Mouse (Mus musculus) liver, postnatal 0 days (tissue): ENCODE measurements around the gene Zfp597. TPM values are rescaled to one million over a fixed set of nuclear protein-coding genes. Genes with fewer than 3 reads are reported as not detected.
"Not testable (repeated sequence)": the region's sequence is repeated elsewhere in the genome, so short reads cannot be mapped to it uniquely, and the experiment has no call there.

Experiments
- ATAC-seq: fragments of 200-750 bp; cut with Nextera tagmentation; 2 replicates; pipeline ENCODE4 v1.8.0; 2017; ENCODE audit warnings: mild to moderate bottlenecking, moderate library complexity
- DNase-seq: peaks from one replicate; pipeline ENCODE4 v3.0.0-alpha.2; 2016
- H3K27ac ChIP-seq: fragments of 300-500 bp; sonication (generic); 2 replicates; pipeline ENCODE4 v1.5.1; 2014; ENCODE audit warnings: antibody characterized with exemption, moderate library complexity, mild to moderate bottlenecking, low read depth
- H3K27me3 ChIP-seq: fragments of 300-500 bp; sonication (generic); 2 replicates; pipeline ENCODE4 v1.6.1; 2014; ENCODE audit warnings: low read length, control low read depth, mixed read lengths; ENCODE audit not compliant: insufficient read depth
- H3K36me3 ChIP-seq: fragments of 300-500 bp; sonication (generic); replicated peaks from 2 replicates; pipeline ENCODE4 v1.6.1; 2014; ENCODE audit warnings: mild to moderate bottlenecking, control low read depth, low read length, moderate library complexity, mixed read lengths; ENCODE audit not compliant: insufficient read depth
- H3K4me1 ChIP-seq: fragments of 300-500 bp; sonication (generic); 2 replicates; pipeline ENCODE4 v1.6.1; 2014; ENCODE audit warnings: antibody characterized with exemption, mild to moderate bottlenecking, control low read depth; ENCODE audit not compliant: insufficient read depth
- H3K4me2 ChIP-seq: fragments of 300-500 bp; sonication (generic); 2 replicates; pipeline ENCODE4 v1.6.1; 2014; ENCODE audit warnings: low read depth, mild to moderate bottlenecking, low read length, moderate library complexity, mixed read lengths
- H3K4me3 ChIP-seq: fragments of 300-500 bp; sonication (generic); 2 replicates; pipeline ENCODE4 v1.5.1; 2014; ENCODE audit warnings: low read depth, low read length
- H3K9ac ChIP-seq: fragments of 300-500 bp; sonication (generic); replicated peaks from 2 replicates; pipeline ENCODE4 v1.6.1; 2014; ENCODE audit warnings: mild to moderate bottlenecking, moderate library complexity
- H3K9me3 ChIP-seq: fragments of 300-500 bp; sonication (generic); 2 replicates; pipeline ENCODE4 v1.6.1; 2016; ENCODE audit warnings: mild to moderate bottlenecking, control low read depth, low read length, mixed read lengths
- CTCF ChIP-seq: sonication (generic); IDR thresholded peaks from 2 replicates; pipeline ENCODE4 v1.5.1; 2016; ENCODE audit warnings: antibody characterized with exemption, low read depth
- EP300 ChIP-seq: IDR thresholded peaks from 2 replicates; pipeline ENCODE4 v1.6.1; 2016; ENCODE audit warnings: antibody characterized with exemption, low read depth, mild to moderate bottlenecking
- WGBS: fragments of 180-500 bp; shearing (Covaris S2); extraction: QIAGEN DNeasy Blood & Tissue Kit; methylation state at CpG from one replicate; pipeline ENCODE4 v1.1.7; 2014; ENCODE audit not compliant: insufficient replicate concordance; 5-methylcytosine and 5-hydroxymethylcytosine counted together
- microRNA-seq: library from miRNA; unstranded; fragments of <30 nt; microRNA quantifications from one replicate; pipeline ENCODE4, GENCODE M21; 2016
- polyA plus RNA-seq: library from polyadenylated mRNA; unstranded; fragments of >200 nt; fragmentation: Nextera tagmentation; extraction: Ambion mirVana; gene quantifications from 2 replicates; pipeline ENCODE4 v1.2.1, GENCODE M21; 2015

Zfp597 gene
- polyA plus RNA-seq, 1 experiment from 2014 or later: 2.7 TPM

DNA sequence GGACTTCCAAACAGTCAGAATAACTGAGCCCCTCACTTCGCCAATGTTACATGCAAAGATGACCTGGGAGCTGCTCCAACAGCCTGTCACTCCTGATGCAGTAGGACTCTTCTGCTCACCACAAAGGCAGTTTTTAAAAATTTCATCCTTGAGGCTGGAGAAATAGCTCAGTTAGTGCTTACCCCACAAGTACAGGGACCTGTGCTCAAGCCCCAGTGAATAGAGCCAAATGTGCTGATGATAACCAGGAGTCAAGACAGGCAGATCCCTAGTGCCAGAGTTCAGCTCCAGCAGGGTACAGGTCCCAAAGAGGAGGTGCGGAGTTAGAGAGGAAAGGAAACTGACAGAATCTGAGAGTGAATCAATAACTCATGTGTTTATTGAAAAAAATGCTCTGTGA, 48.9 kb downstream of the Zfp597 start:
- DNase-seq: no peak
- Histone ChIP-seq H3K4me3 (no peak overlapping the region), H3K27me3 (no peaks in the 10 kb centered on the region), H3K4me2 (no peak overlapping the region), H3K9me3 (no peaks in the 10 kb centered on the region), H3K27ac (no peak overlapping the region), H3K36me3 (no peaks in the 10 kb centered on the region), H3K4me1 (no peaks in the 10 kb centered on the region), H3K9ac (no peak overlapping the region)
- no peak for TF ChIP-seq CTCF
- TF ChIP-seq EP300: no peak
- no peak for ATAC-seq
- 72% methylated on average over 2 of the region's 2 CpGs for WGBS

DNA sequence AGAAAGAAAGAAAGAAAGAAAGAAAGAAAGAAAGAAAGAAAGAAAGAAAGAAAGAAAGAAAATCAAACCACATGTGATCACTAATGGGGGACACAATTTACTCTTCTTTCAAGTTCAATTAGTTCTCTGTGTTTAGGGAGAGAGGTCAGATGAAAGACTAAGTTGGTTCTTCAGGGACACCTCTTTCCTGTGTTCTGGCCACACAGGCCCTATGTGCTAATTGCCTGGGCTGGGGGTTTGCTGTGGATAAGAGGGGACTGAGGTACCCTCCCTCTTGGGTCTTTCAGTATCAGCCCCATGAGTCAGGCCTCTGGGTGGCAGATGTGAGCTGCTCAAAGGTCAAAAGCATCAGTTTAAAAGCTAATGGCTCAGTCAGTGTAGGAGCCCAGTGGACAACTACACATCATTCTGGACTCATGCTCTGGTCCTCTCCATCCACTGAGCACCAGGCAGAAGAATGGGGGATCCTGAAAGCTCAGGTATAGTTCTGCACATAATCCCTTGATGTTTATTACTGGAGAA, 53.7 kb downstream of the Zfp597 start, which contains the start of gene Olfr15:
Gene Olfr15, plus strand, starts transcription at position 291 of the 522 bp plus-strand sequence.
- no peaks in the 10 kb centered on the region for H3K36me3 ChIP-seq
- DNase-seq (no peak), ATAC-seq (no peak)
- no peaks in the 10 kb centered on the region for H3K27me3 ChIP-seq
- TF ChIP-seq EP300 (no peak), CTCF (peak; percentile 37; the same call in 1 of the 2 replicates)
- no peaks in the 10 kb centered on the region for H3K4me1 ChIP-seq
- no peak within 1 kb of the TSS for H3K4me3 ChIP-seq
- H3K27ac ChIP-seq: no peak within 1 kb of the TSS
- no peak within 1 kb of the TSS for H3K9ac ChIP-seq
- no peaks in the 10 kb centered on the region for H3K9me3 ChIP-seq
- no peak within 1 kb of the TSS for H3K4me2 ChIP-seq

DNA sequence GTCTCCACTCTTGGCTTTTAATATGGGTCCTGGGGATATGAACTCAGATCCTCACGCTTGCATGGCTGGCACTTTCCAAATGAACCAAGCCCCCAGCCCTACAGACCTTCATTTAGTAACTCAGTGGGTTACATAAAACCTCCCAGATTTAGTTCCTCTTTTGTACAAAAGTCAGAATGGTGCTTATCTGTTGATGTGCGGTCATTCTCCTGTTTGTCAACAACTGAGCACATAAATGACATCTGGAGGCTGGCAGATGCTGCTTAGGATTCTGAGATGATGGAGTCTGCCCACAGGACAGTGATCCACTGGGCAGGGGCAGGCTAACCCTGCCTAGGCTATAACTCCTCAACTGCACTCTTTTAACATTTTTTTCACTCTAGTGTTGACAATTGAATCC, 54.6 kb downstream of the Zfp597 start:
- Histone ChIP-seq H3K4me2 (no peak overlapping the region), H3K9me3 (no peaks in the 10 kb centered on the region), H3K4me3 (no peak overlapping the region), H3K36me3 (no peaks in the 10 kb centered on the region), H3K9ac (no peak overlapping the region), H3K27me3 (no peaks in the 10 kb centered on the region), H3K27ac (no peak overlapping the region), H3K4me1 (no peaks in the 10 kb centered on the region)
- 67% methylated on average over 2 of the region's 2 CpGs for WGBS
- ATAC-seq (no peak), DNase-seq (no peak)
- TF ChIP-seq CTCF: no peak
- no peak for TF ChIP-seq EP300

DNA sequence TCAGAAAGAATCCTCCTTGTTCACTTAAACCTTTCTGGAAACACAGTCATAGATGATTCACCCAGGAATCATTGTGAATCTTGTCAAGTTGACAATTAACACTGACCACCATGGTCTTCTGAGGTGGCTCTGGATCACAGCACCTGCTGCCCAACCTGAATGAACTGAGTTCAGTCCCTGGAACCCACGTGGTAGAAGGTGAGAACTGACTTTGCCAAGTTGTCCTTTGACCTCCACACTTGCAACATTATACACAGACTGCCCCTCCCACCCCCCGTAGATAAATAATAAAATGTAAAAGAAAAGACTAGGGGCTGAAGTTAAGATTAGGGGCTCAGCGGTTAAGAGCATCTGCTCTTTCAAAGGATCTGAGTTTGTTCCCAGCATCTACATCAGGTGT, 56.3 kb downstream of the Zfp597 start:
- TF ChIP-seq EP300 (no peak), CTCF (no peak)
- Histone ChIP-seq H3K36me3 (no peaks in the 10 kb centered on the region), H3K9me3 (no peaks in the 10 kb centered on the region), H3K4me2 (no peak overlapping the region), H3K9ac (no peak overlapping the region), H3K27me3 (no peaks in the 10 kb centered on the region), H3K27ac (no peak overlapping the region), H3K4me3 (no peak overlapping the region), H3K4me1 (no peaks in the 10 kb centered on the region)
- WGBS: 48% methylated on average over 3 of the region's 3 CpGs
- peak; percentile 59; the same call in 1 of the 2 replicates for ATAC-seq
- DNase-seq: no peak

DNA sequence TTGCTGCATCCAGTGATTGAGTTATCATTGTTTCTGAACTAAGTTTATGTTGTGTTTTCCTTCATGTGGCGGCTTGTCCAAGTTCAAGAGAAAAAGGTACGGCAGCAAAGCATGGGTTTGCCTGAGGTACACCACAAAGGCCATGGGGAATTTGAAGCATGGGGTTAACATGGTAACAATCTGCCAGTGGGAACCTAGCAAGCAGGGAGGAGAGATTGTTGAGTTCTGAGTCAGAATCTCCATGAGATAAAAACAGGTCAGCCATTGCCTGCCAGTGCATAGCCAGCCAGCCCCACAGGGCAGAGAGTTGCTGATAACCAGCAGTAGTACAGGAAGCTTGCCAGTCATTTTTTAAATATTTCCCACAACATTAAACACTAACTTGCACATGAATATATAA, 64.2 kb downstream of the Zfp597 start:
- 83% methylated on average over 2 of the region's 2 CpGs for WGBS
- no peak for TF ChIP-seq CTCF
- TF ChIP-seq EP300: no peak

DNA sequence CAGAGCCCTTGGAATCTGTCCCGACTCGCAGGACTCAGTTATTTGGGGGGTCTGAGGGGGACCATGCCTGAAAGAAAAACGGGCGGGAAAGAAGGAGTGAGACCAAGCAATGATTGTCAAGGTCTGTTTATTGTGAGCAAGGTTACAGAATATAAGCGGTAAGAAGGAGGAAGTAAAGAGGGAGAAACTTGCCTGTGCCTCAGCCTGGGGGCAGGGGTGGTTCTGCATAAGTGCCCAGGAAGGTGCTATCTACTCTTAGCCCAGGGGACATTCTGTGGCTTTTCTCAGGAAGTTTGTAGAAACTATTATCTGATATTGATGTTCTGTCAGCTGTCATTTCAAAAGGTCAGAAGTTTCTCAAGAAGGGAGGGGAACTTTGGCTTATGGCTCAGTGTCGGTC, 69.7 kb downstream of the Zfp597 start:
- not testable (repeated sequence) for H3K4me3 ChIP-seq, H3K27me3 ChIP-seq, H3K9me3 ChIP-seq, H3K4me2 ChIP-seq, DNase-seq, H3K9ac ChIP-seq, H3K36me3 ChIP-seq, H3K27ac ChIP-seq, H3K4me1 ChIP-seq, ATAC-seq
- 60% methylated on average over 6 of the region's 6 CpGs for WGBS

More for the DNA sequence above, 64.2 kb downstream of the Zfp597 start:
- Histone ChIP-seq H3K4me2 (no peak overlapping the region), H3K4me1 (no peaks in the 10 kb centered on the region), H3K9me3 (no peaks in the 10 kb centered on the region), H3K9ac (no peak overlapping the region), H3K27ac (no peak overlapping the region), H3K4me3 (no peak overlapping the region), H3K27me3 (no peaks in the 10 kb centered on the region), H3K36me3 (no peaks in the 10 kb centered on the region)
- ATAC-seq (no peak), DNase-seq (no peak)

Small RNA genes within 50 kb of the gene (microRNA-seq; reads per million reads assigned to microRNA genes)
- gene Gm23493: not detected

Other genes with a start within 250 kb of the Zfp597 start
- gene Mefv, start 166.5 kb downstream of the Zfp597 start, polyA plus RNA-seq: 0.58 and 0.75 TPM in 2 replicates
- 9.7 and 10.7 TPM in 2 replicates for gene Zfp263, start 140.5 kb downstream of the Zfp597 start, polyA plus RNA-seq
- gene Olfr15, start 53.7 kb downstream of the Zfp597 start, polyA plus RNA-seq: not detected in 2 replicates
- 0.57 and 0.70 TPM in 2 replicates for gene Zfp174, start 37.3 kb downstream of the Zfp597 start, polyA plus RNA-seq
- gene Naa60, start 12.2 kb downstream of the Zfp597 start, polyA plus RNA-seq: 33.2 and 33.9 TPM in 2 replicates
- gene Gm20695, start 87 bp upstream of the Zfp597 start, polyA plus RNA-seq: 3.4 and 3.9 TPM in 2 replicates
- 1.9 and 2.4 TPM in 2 replicates for gene 1700037C18Rik, start 24.1 kb upstream of the Zfp597 start, polyA plus RNA-seq
- gene Cluap1, start 24.2 kb upstream of the Zfp597 start, polyA plus RNA-seq: 6.6 and 6.9 TPM in 2 replicates
- 0.29 and 0.31 TPM in 2 replicates for gene Nlrc3, start 92.1 kb upstream of the Zfp597 start, polyA plus RNA-seq
- 2.5 and 2.9 TPM in 2 replicates for gene Slx4, start 119.2 kb upstream of the Zfp597 start, polyA plus RNA-seq
- 0.18 and 0.43 TPM in 2 replicates for gene Dnase1, start 152.4 kb upstream of the Zfp597 start, polyA plus RNA-seq
- 55.3 and 61.2 TPM in 2 replicates for gene Trap1, start 193.3 kb upstream of the Zfp597 start, polyA plus RNA-seq